Mouse (Mus musculus): ENCODE measurements around the gene Nup62.

The Nup62 gene

GRCm38 (mm10) chr7:44848561-44849415 is 32.9 kb downstream of the Nup62 start, which contains the start of the genes Akt1s1 and Tbc1d17:
TSS of gene Akt1s1 (plus strand) at chr7:44848991.
TSS of gene Tbc1d17 (minus strand) at chr7:44849079.
- peak; percentile 99 for DNase-seq (ENCODE audit: low read depth, low spot score)

GRCm38 (mm10) chr7:44849416-44850111 is 33.7 kb downstream of the Nup62 start:
- DNase-seq (ENCODE audit: low read depth, low spot score): peak; percentile 91

GRCm38 (mm10) chr7:44850146-44850545 is 34.3 kb downstream of the Nup62 start:
- DNase-seq (ENCODE audit: low read depth, low spot score): peak; percentile 84

- no peak for DNase-seq (ENCODE audit: low read depth, low spot score)
Measured at GRCm38 (mm10) chr7:44850789-44851624, 35.1 kb downstream of the Nup62 start.

GRCm38 (mm10) chr7:44851625-44852234 is 35.8 kb downstream of the Nup62 start:
- DNase-seq (ENCODE audit: low read depth, low spot score): no peak

- DNase-seq (ENCODE audit: low read depth, low spot score): no peak
Measured at GRCm38 (mm10) chr7:44852259-44853027, 36.6 kb downstream of the Nup62 start.

GRCm38 (mm10) chr7:44853065-44853464 is 37.2 kb downstream of the Nup62 start:
- no peak for DNase-seq (ENCODE audit: low read depth, low spot score)

GRCm38 (mm10) chr7:44853596-44854355 is 37.9 kb downstream of the Nup62 start:
- DNase-seq (ENCODE audit: low read depth, low spot score): no peak

- peak; percentile 72 for DNase-seq (ENCODE audit: low read depth, low spot score)
Measured at GRCm38 (mm10) chr7:44854356-44855031, 38.6 kb downstream of the Nup62 start.

GRCm38 (mm10) chr7:44855036-44855435 is 39.1 kb downstream of the Nup62 start:
- DNase-seq (ENCODE audit: low read depth, low spot score): no peak

GRCm38 (mm10) chr7:44856265-44856916 is 40.5 kb downstream of the Nup62 start:
- DNase-seq (ENCODE audit: low read depth, low spot score): no peak

- peak; percentile 89 for DNase-seq (ENCODE audit: low read depth, low spot score)
Measured at GRCm38 (mm10) chr7:44857042-44857552, 41.2 kb downstream of the Nup62 start, which contains the start of gene Pnkp. TSS of gene Pnkp (plus strand) at chr7:44857139.

GRCm38 (mm10) chr7:44857905-44858304 is 42.0 kb downstream of the Nup62 start:
- DNase-seq (ENCODE audit: low read depth, low spot score): no peak

GRCm38 (mm10) chr7:44859896-44860295 is 44.0 kb downstream of the Nup62 start:
- DNase-seq (ENCODE audit: low read depth, low spot score): no peak

GRCm38 (mm10) chr7:44860576-44861428 is 44.9 kb downstream of the Nup62 start:
- DNase-seq (ENCODE audit: low read depth, low spot score): peak; percentile 83

GRCm38 (mm10) chr7:44861429-44861816 is 45.5 kb downstream of the Nup62 start:
- no peak for DNase-seq (ENCODE audit: low read depth, low spot score)

GRCm38 (mm10) chr7:44862434-44862833 is 46.5 kb downstream of the Nup62 start:
- no peak for DNase-seq (ENCODE audit: low read depth, low spot score)

Data from mesoderm, embryonic 11.5 days (tissue).